Mouse (Mus musculus): Measurements from ENCODE around the gene Srgap2.

Srgap2 gene

GRCm38 (mm10) chr1:131329093-131329492 is 198.1 kb downstream of the Srgap2 start:
- peak; percentile 26 for DNase-seq

- no peak for DNase-seq
Measured at GRCm38 (mm10) chr1:131327167-131327566, 200.0 kb downstream of the Srgap2 start.

GRCm38 (mm10) chr1:131324816-131325463 is 202.2 kb downstream of the Srgap2 start:
- DNase-seq = no peak

GRCm38 (mm10) chr1:131319598-131320330 is 207.4 kb downstream of the Srgap2 start:
- DNase-seq = no peak

GRCm38 (mm10) chr1:131318397-131318796 is 208.8 kb downstream of the Srgap2 start:
- no peak for DNase-seq

GRCm38 (mm10) chr1:131317625-131318024 is 209.5 kb downstream of the Srgap2 start:
- DNase-seq = no peak

- no peak for DNase-seq
Measured at GRCm38 (mm10) chr1:131311284-131311683, 215.9 kb downstream of the Srgap2 start.

GRCm38 (mm10) chr1:131310237-131310818 is 216.8 kb downstream of the Srgap2 start:
- no peak for DNase-seq

GRCm38 (mm10) chr1:131300750-131301149 is 226.4 kb downstream of the Srgap2 start:
- no peak for DNase-seq

GRCm38 (mm10) chr1:131299788-131300187 is 227.4 kb downstream of the Srgap2 start:
- DNase-seq = no peak

- DNase-seq = no peak
Measured at GRCm38 (mm10) chr1:131299240-131299639, 227.9 kb downstream of the Srgap2 start.

GRCm38 (mm10) chr1:131298171-131298570 is 229.0 kb downstream of the Srgap2 start:
- DNase-seq = no peak

GRCm38 (mm10) chr1:131296726-131297125 is 230.4 kb downstream of the Srgap2 start:
- no peak for DNase-seq

GRCm38 (mm10) chr1:131295200-131295599 is 232.0 kb downstream of the Srgap2 start:
- DNase-seq = no peak

- DNase-seq = no peak
Measured at GRCm38 (mm10) chr1:131293922-131294250, 233.3 kb downstream of the Srgap2 start.

- no peak for DNase-seq
Measured at GRCm38 (mm10) chr1:131293221-131293921, 233.8 kb downstream of the Srgap2 start.

GRCm38 (mm10) chr1:131290648-131291047 is 236.5 kb downstream of the Srgap2 start:
- DNase-seq = peak; percentile 61

- no peak for DNase-seq
Measured at GRCm38 (mm10) chr1:131288938-131289337, 238.2 kb downstream of the Srgap2 start.

GRCm38 (mm10) chr1:131287267-131287666 is 239.9 kb downstream of the Srgap2 start:
- DNase-seq = no peak

GRCm38 (mm10) chr1:131286803-131287202 is 240.3 kb downstream of the Srgap2 start:
- DNase-seq = no peak

GRCm38 (mm10) chr1:131284616-131285015 is 242.5 kb downstream of the Srgap2 start:
- no peak for DNase-seq

- no peak for DNase-seq
Measured at GRCm38 (mm10) chr1:131284167-131284566, 243.0 kb downstream of the Srgap2 start.

GRCm38 (mm10) chr1:131281731-131282130 is 245.4 kb downstream of the Srgap2 start:
- DNase-seq = no peak

- no peak for DNase-seq
Measured at GRCm38 (mm10) chr1:131280280-131280679, 246.9 kb downstream of the Srgap2 start.

All from liver (tissue).